13 mouse cellular contexts compared by ENCODE assay signal in the genomic region with DNA sequence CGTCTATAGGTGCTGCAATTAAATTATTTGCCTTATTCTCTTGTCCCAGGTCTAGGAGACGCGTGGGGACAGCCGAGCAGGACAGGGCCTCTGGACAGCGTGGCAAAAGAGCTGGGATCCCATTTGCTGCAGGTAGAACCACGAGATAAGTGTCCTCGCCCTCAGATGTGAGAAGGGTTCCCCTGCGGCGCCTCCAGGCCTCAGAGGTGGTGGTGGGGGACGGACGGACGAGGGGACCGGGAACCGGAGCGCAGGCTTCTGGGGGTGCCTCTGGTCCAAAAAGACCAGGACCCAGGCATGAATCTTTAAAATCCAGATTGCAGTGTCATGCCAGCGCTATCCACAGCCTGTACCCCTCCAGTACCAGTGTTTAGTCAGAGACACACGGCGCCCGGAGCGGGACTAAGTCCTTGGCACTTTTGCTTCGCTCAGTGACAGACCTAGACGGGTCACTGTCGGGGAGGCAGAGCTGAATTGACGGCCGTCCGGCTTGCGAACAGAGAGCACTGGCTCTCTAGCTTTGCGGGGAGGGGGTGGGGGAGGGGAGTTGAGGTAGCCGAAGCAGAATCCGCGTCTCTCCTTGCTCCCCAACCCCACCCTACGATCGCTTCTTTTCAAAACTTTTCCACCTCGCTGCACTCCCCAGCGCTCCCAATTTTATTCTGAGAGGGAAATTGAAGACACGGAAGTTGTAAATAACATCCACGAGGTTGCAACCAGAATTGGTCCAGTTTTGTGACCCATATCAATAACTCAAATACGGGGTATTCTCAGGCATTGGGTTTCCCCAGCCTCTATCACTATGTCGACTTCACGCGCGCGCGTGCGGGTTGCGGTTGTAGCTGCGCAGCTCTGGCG. TPM values are rescaled to one million over a fixed set of nuclear protein-coding genes. Genes with fewer than 3 reads are reported as not detected.
DNase-seq lines count a peak whose midpoint lies in the region; ATAC-seq and TF ChIP-seq lines count a peak whose summit lies in the region.
"Had no signal": no experiment of that assay in that cellular context is flagged by ENCODE, and none has a peak within 500 bp of the region (broad histone marks: within the 10 kb centered on the region; RNA-seq: fewer than 3 reads in every experiment).

No protein-coding gene starts in this region.

- no peaks in the 10 kb centered on the region for H3K9me3 ChIP-seq in heart, embryonic 11.5 days (replicated peaks; ENCODE audit: control insufficient read depth, low read length)
- H3K9me3 ChIP-seq in midbrain, embryonic 12.5 days, result no peaks in the 10 kb centered on the region
- H3K9me3 ChIP-seq in midbrain, postnatal 0 days (ENCODE audit: low read length), result no peaks in the 10 kb centered on the region
- H3K9me3 ChIP-seq in neural tube, embryonic 11.5 days (ENCODE audit: control insufficient read depth, low read length), result no peaks in the 10 kb centered on the region
- H3K9me3 ChIP-seq: lung, embryonic 15.5 days had no signal

- H3K4me2 ChIP-seq in heart, embryonic 11.5 days, result no peak overlapping the region
- peak overlapping the region; percentile 18; the same call in 1 of the 2 replicates for H3K4me2 ChIP-seq in midbrain, embryonic 12.5 days (replicated peaks)
- no peak overlapping the region for H3K4me2 ChIP-seq in midbrain, postnatal 0 days (ENCODE audit: low read depth, low read length, poor library complexity, severe bottlenecking)
- no peak overlapping the region for H3K4me2 ChIP-seq in neural tube, embryonic 11.5 days (ENCODE audit: low read depth)
- H3K4me2 ChIP-seq: lung, embryonic 15.5 days had no signal

- no peaks in the 10 kb centered on the region; the same call in 1 of the 2 replicates for H3K4me1 ChIP-seq in heart, embryonic 11.5 days (ENCODE audit: control insufficient read depth, insufficient read depth, low read length)
- peaks cover 12% of the 10 kb centered on the region; the same call in 1 of the 2 replicates for H3K4me1 ChIP-seq in midbrain, embryonic 12.5 days
- H3K4me1 ChIP-seq in midbrain, postnatal 0 days (ENCODE audit: insufficient read depth, low read length), result no peaks in the 10 kb centered on the region
- peaks cover 4% of the 10 kb centered on the region; the same call in 1 of the 2 replicates for H3K4me1 ChIP-seq in neural tube, embryonic 11.5 days (ENCODE audit: control insufficient read depth, insufficient read depth, low read length)

- intact Hi-C loops in heart, postnatal 36 days (cut with DNase I), result no loop called here

- H3K9ac ChIP-seq in heart, embryonic 11.5 days (ENCODE audit: low read depth, low read length), result no peak overlapping the region
- H3K9ac ChIP-seq in midbrain, embryonic 12.5 days (replicated peaks), result no peak overlapping the region
- no peak overlapping the region for H3K9ac ChIP-seq in midbrain, postnatal 0 days (replicated peaks; ENCODE audit: low read length, poor library complexity, severe bottlenecking)
- H3K9ac ChIP-seq in neural tube, embryonic 11.5 days (ENCODE audit: low read length), result no peak overlapping the region
- H3K9ac ChIP-seq: lung, embryonic 15.5 days had no signal

- no peak for DNase-seq in heart, postnatal 36 days
- DNase-seq in midbrain, postnatal 0 days (ENCODE audit: low spot score), result no peak
- peak; percentile 59 for DNase-seq in embryo, embryonic 11 days
- peak; percentile 52 for DNase-seq in neural tube, embryonic 11.5 days (ENCODE audit: low spot score)
- DNase-seq in layer of hippocampus, postnatal 25 days (ENCODE audit: extremely low spot score in 1 of 2, low spot score in 1 of 2), result no peak
- DNase-seq: cerebellum, adult 9-11 months had no signal

- H3K27ac ChIP-seq in heart, embryonic 11.5 days (ENCODE audit: low read depth, low read length), result no peak overlapping the region
- H3K27ac ChIP-seq in midbrain, embryonic 12.5 days (replicated peaks), result no peak overlapping the region
- H3K27ac ChIP-seq in midbrain, postnatal 0 days (ENCODE audit: low read depth, low read length), result no peak overlapping the region
- no peak overlapping the region for H3K27ac ChIP-seq in neural tube, embryonic 11.5 days (ENCODE audit: low read depth, low read length)
- H3K27ac ChIP-seq: kidney, postnatal 0 days; lung, embryonic 15.5 days had no signal

- H3K36me3 ChIP-seq in heart, embryonic 11.5 days (ENCODE audit: control insufficient read depth, insufficient read depth, low read length), result no peaks in the 10 kb centered on the region
- no peaks in the 10 kb centered on the region for H3K36me3 ChIP-seq in midbrain, embryonic 12.5 days
- no peaks in the 10 kb centered on the region for H3K36me3 ChIP-seq in midbrain, postnatal 0 days (ENCODE audit: insufficient read depth, low read length)
- no peaks in the 10 kb centered on the region for H3K36me3 ChIP-seq in neural tube, embryonic 11.5 days (ENCODE audit: control insufficient read depth, insufficient read depth, low read length)
- H3K36me3 ChIP-seq: lung, embryonic 15.5 days had no signal

- TF ChIP-seq CTCF in midbrain, postnatal 0 days (IDR thresholded peaks at IDR 0.05), result no peak

- no peak for ATAC-seq in heart, embryonic 11.5 days (replicated peaks; ENCODE audit: insufficient number of reproducible peaks, low FRiP score, low TSS enrichment)
- ATAC-seq in midbrain, embryonic 12.5 days (ENCODE audit: low FRiP score, low read depth), result no peak
- no peak for ATAC-seq in midbrain, postnatal 0 days (ENCODE audit: low FRiP score)
- ATAC-seq in neural tube, embryonic 11.5 days (ENCODE audit: insufficient read depth, low FRiP score, low TSS enrichment), result no peak

- H3K4me3 ChIP-seq in heart, embryonic 11.5 days (ENCODE audit: low read depth, low read length), result 0 out of 2 replicates have a peak overlapping the region, but pooled peaks have one; percentile 5
- no peak overlapping the region for H3K4me3 ChIP-seq in midbrain, embryonic 12.5 days
- no peak overlapping the region for H3K4me3 ChIP-seq in midbrain, postnatal 0 days (ENCODE audit: low read depth, low read length)
- H3K4me3 ChIP-seq in neural tube, embryonic 11.5 days (ENCODE audit: low read depth, low read length), result no peak overlapping the region
- H3K4me3 ChIP-seq: erythroblast, embryonic 14.5 days; lung, embryonic 15.5 days had no signal

- WGBS in heart, embryonic 11.5 days (ENCODE audit: insufficient replicate concordance), result under 1% methylated on average over 48 of the region's 48 CpGs
- under 1% methylated on average over 48 of the region's 48 CpGs for WGBS in midbrain, embryonic 12.5 days
- 1% methylated on average over 48 of the region's 48 CpGs for WGBS in midbrain, postnatal 0 days
- WGBS in neural tube, embryonic 11.5 days, result under 1% methylated on average over 48 of the region's 48 CpGs

- peaks cover 91% of the 10 kb centered on the region for H3K27me3 ChIP-seq in heart, embryonic 11.5 days (ENCODE audit: control insufficient read depth, insufficient read depth, low read length)
- peaks cover 93% of the 10 kb centered on the region for H3K27me3 ChIP-seq in midbrain, embryonic 12.5 days
- peaks cover 86% of the 10 kb centered on the region for H3K27me3 ChIP-seq in midbrain, postnatal 0 days (ENCODE audit: insufficient read depth, low read length)
- H3K27me3 ChIP-seq in neural tube, embryonic 11.5 days (ENCODE audit: control insufficient read depth, insufficient read depth, low read length), result peaks cover 83% of the 10 kb centered on the region
- H3K27me3 ChIP-seq: CH12.LX had no signal

RNA-seq across cellular contexts. Expression of gene Sim2, which starts 9.7 kb away (rescaled TPM):
- polyA plus RNA-seq in heart, embryonic 11.5 days (2014; fragmentation: Nextera tagmentation; extraction: Ambion mirVana), result 0.17 TPM in 1 of 2 replicates, not detected in the other
- not detected for total RNA-seq in heart, postnatal 36 days (2021)
- polyA plus RNA-seq in midbrain, embryonic 12.5 days (2016; fragmentation: Nextera tagmentation; extraction: Ambion mirVana), result 0.83 and 2.0 TPM in 2 replicates
- not detected in 2 replicates for total RNA-seq in midbrain, postnatal 0 days (2014; rRNA removed)
- 0.05 and 0.10 TPM in 2 replicates for polyA plus RNA-seq in midbrain, postnatal 0 days (2015; fragmentation: Nextera tagmentation; extraction: Ambion mirVana)
- 0.16 and 0.35 TPM in 2 replicates for polyA plus RNA-seq in neural tube, embryonic 11.5 days (2014; fragmentation: Nextera tagmentation; extraction: Ambion mirVana)
- under 1 TPM; 0.20 to 0.23 TPM for total RNA-seq in layer of hippocampus, postnatal 25 days (2021)
- total RNA-seq: CH12.LX; heart, postnatal 25 days had no signal
- polyA plus RNA-seq: erythroblast, embryonic 14.5 days had no signal

Comparison
In these comparisons a context has a peak if more than half of its experiments do, and no peak if none do; other contexts are left out.
1. DNase-seq: peak in embryo, embryonic 11 days (single experiment) and neural tube, embryonic 11.5 days (single experiment); none in heart, postnatal 36 days (0 of 2), midbrain, postnatal 0 days (single experiment) and layer of hippocampus, postnatal 25 days (0 of 2).